Mouse (Mus musculus) liver, postnatal 0 days (tissue): Measurements from ENCODE around the gene 1700025G04Rik.

Experiments
- CTCF ChIP-seq: sonication (generic); IDR thresholded peaks from 2 replicates; pipeline ENCODE4 v1.5.1; 2016; ENCODE audit warnings: antibody characterized with exemption, low read depth
- EP300 ChIP-seq: IDR thresholded peaks from 2 replicates; pipeline ENCODE4 v1.6.1; 2016; ENCODE audit warnings: antibody characterized with exemption, low read depth, mild to moderate bottlenecking

GRCm38 (mm10) chr1:151933605-151934004 lies 156.3 kb downstream of the 1700025G04Rik start:
- TF ChIP-seq CTCF (no peak), EP300 (no peak)
